Mouse (Mus musculus): ENCODE data around the gene Samd10. TPM values are rescaled to one million over a fixed set of nuclear protein-coding genes. Genes with fewer than 3 reads are reported as not detected.

Samd10 gene
- polyA plus RNA-seq, 1 experiment from 2014 or later, result 26.3 TPM

GRCm38 (mm10) chr2:181571941-181572670, 26.9 kb downstream of the Samd10 start:
- ATAC-seq (replicated peaks; ENCODE audit: low FRiP score), result no peak
- WGBS, result 90% methylated on average over 11 of the region's 11 CpGs
- Histone ChIP-seq H3K36me3 (peaks cover 27% of the 10 kb centered on the region), H3K27me3 (no peaks in the 10 kb centered on the region), H3K9ac (no peak overlapping the region), H3K4me2 (no peak overlapping the region), H3K9me3 (replicated peaks) (no peaks in the 10 kb centered on the region), H3K4me1 (no peaks in the 10 kb centered on the region), H3K4me3 (replicated peaks) (no peak overlapping the region), H3K27ac (no peak overlapping the region)

GRCm38 (mm10) chr2:181570921-181571595, 28.0 kb downstream of the Samd10 start:
- Histone ChIP-seq H3K9ac (no peak overlapping the region), H3K9me3 (replicated peaks) (no peaks in the 10 kb centered on the region), H3K4me2 (no peak overlapping the region), H3K4me1 (no peaks in the 10 kb centered on the region), H3K27ac (no peak overlapping the region), H3K4me3 (replicated peaks) (no peak overlapping the region), H3K36me3 (peaks cover 27% of the 10 kb centered on the region), H3K27me3 (no peaks in the 10 kb centered on the region)
- WGBS, result 64% methylated on average over 6 of the region's 6 CpGs
- ATAC-seq (replicated peaks; ENCODE audit: low FRiP score), result no peak

- WGBS, result 85% methylated on average over 8 of the region's 8 CpGs
- H3K4me1 ChIP-seq, result no peaks in the 10 kb centered on the region
- no peaks in the 10 kb centered on the region; the same call in 1 of the 2 replicates for H3K9me3 ChIP-seq (replicated peaks)
- no peak overlapping the region for H3K4me3 ChIP-seq (replicated peaks)
- no peaks in the 10 kb centered on the region for H3K27me3 ChIP-seq
- no peak overlapping the region for H3K9ac ChIP-seq
- H3K27ac ChIP-seq, result no peak overlapping the region
- no peak for ATAC-seq (replicated peaks; ENCODE audit: low FRiP score)
- peaks cover 27% of the 10 kb centered on the region for H3K36me3 ChIP-seq
- no peak overlapping the region for H3K4me2 ChIP-seq
Observed at GRCm38 (mm10) chr2:181570375-181570774, 28.6 kb downstream of the Samd10 start.

GRCm38 (mm10) chr2:181569856-181570255, 29.2 kb downstream of the Samd10 start:
- peaks cover 27% of the 10 kb centered on the region for H3K36me3 ChIP-seq
- no peaks in the 10 kb centered on the region; the same call in 1 of the 2 replicates for H3K9me3 ChIP-seq (replicated peaks)
- no peak for ATAC-seq (replicated peaks; ENCODE audit: low FRiP score)
- H3K4me2 ChIP-seq, result no peak overlapping the region
- no peak overlapping the region for H3K4me3 ChIP-seq (replicated peaks)
- H3K27me3 ChIP-seq, result no peaks in the 10 kb centered on the region
- H3K9ac ChIP-seq, result no peak overlapping the region
- 90% methylated on average over 10 of the region's 10 CpGs for WGBS
- no peaks in the 10 kb centered on the region for H3K4me1 ChIP-seq
- H3K27ac ChIP-seq, result no peak overlapping the region

DNA sequence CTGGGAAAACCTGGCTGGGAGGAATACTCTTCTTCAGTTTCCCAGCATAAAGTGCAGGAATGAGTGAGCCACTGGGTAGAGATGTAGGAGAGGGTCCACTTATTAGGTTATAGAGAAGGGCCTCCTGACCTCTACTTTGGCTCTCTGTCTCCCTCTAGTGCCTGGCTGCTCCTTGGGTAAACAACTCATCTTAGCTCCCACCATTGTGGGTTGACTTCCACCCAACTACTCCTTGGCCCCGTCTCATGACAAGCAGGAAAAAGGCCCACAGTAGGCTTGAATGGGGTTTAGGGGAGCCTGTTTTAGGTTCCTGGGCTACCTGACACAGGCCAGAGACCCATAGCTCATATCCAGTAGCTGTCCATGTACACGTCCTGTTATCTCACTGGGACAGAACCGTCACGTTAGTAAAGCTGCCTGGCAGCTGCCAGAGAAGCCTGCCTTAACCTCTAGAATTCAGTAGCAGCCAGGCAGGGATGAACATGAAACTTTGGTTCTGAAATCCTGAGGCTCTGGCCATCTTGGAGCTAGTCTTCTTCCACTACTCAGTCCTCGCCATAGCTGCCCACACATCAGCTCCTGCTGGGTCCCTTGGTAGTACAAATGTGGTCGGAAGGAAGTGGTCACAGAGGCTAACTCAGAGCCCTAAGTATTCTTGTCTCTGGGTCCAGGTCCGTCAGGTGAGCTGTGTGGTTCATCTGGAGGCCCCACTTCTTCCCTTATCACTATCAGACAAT, 30.6 kb downstream of the Samd10 start:
- WGBS, result 82% methylated on average over 7 of the region's 7 CpGs
- H3K9ac ChIP-seq, result no peak overlapping the region
- H3K4me3 ChIP-seq (replicated peaks), result no peak overlapping the region
- H3K9me3 ChIP-seq (replicated peaks), result no peaks in the 10 kb centered on the region; the same call in 1 of the 2 replicates
- H3K4me1 ChIP-seq, result no peaks in the 10 kb centered on the region
- peaks cover 15% of the 10 kb centered on the region for H3K36me3 ChIP-seq
- no peak overlapping the region for H3K27ac ChIP-seq
- H3K27me3 ChIP-seq, result no peaks in the 10 kb centered on the region
- H3K4me2 ChIP-seq, result no peak overlapping the region
- no peak for ATAC-seq (replicated peaks; ENCODE audit: low FRiP score)

GRCm38 (mm10) chr2:181567338-181567737, 31.7 kb downstream of the Samd10 start:
- no peak for ATAC-seq (replicated peaks; ENCODE audit: low FRiP score)
- no peak overlapping the region for H3K27ac ChIP-seq
- H3K4me3 ChIP-seq (replicated peaks), result no peak overlapping the region
- H3K9me3 ChIP-seq (replicated peaks), result no peaks in the 10 kb centered on the region; the same call in 1 of the 2 replicates
- H3K27me3 ChIP-seq, result no peaks in the 10 kb centered on the region
- no peaks in the 10 kb centered on the region for H3K4me1 ChIP-seq
- H3K9ac ChIP-seq, result no peak overlapping the region
- WGBS, result 91% methylated on average over 3 of the region's 3 CpGs
- peaks cover 5% of the 10 kb centered on the region for H3K36me3 ChIP-seq
- H3K4me2 ChIP-seq, result no peak overlapping the region

GRCm38 (mm10) chr2:181553772-181554171, 45.2 kb downstream of the Samd10 start:
- 0 out of 2 replicates have a peak, but pooled peaks cover 2% of the 10 kb centered on the region for H3K4me1 ChIP-seq
- H3K4me3 ChIP-seq (replicated peaks), result no peak overlapping the region
- H3K9ac ChIP-seq, result no peak overlapping the region
- H3K27me3 ChIP-seq, result no peaks in the 10 kb centered on the region
- H3K9me3 ChIP-seq (replicated peaks), result no peaks in the 10 kb centered on the region
- no peak for ATAC-seq (replicated peaks; ENCODE audit: low FRiP score)
- no peak overlapping the region for H3K4me2 ChIP-seq
- peaks cover 54% of the 10 kb centered on the region for H3K36me3 ChIP-seq
- no peak overlapping the region for H3K27ac ChIP-seq

GRCm38 (mm10) chr2:181550233-181550632, 48.8 kb downstream of the Samd10 start:
- ATAC-seq (replicated peaks; ENCODE audit: low FRiP score), result no peak
- Histone ChIP-seq H3K4me2 (no peak overlapping the region), H3K36me3 (peaks cover 86% of the 10 kb centered on the region), H3K9me3 (replicated peaks) (no peaks in the 10 kb centered on the region), H3K27me3 (no peaks in the 10 kb centered on the region), H3K4me1 (0 out of 2 replicates have a peak, but pooled peaks cover 5% of the 10 kb centered on the region), H3K4me3 (replicated peaks) (no peak overlapping the region), H3K9ac (no peak overlapping the region), H3K27ac (no peak overlapping the region)
- 88% methylated on average over 2 of the region's 2 CpGs for WGBS

GRCm38 (mm10) chr2:181548682-181549081, 50.3 kb downstream of the Samd10 start:
- H3K36me3 ChIP-seq, result peaks cover 83% of the 10 kb centered on the region
- peak; percentile 66 for ATAC-seq (replicated peaks; ENCODE audit: low FRiP score)

GRCm38 (mm10) chr2:181548227-181548626, 50.8 kb downstream of the Samd10 start:
- ATAC-seq (replicated peaks; ENCODE audit: low FRiP score), result no peak
- H3K36me3 ChIP-seq, result peaks cover 79% of the 10 kb centered on the region

More at GRCm38 (mm10) chr2:181548682-181549081, 50.3 kb downstream of the Samd10 start:
- no peak overlapping the region for H3K27ac ChIP-seq
- H3K9me3 ChIP-seq (replicated peaks), result no peaks in the 10 kb centered on the region
- no peak overlapping the region for H3K9ac ChIP-seq
- H3K27me3 ChIP-seq, result no peaks in the 10 kb centered on the region
- no peak overlapping the region for H3K4me2 ChIP-seq
- H3K4me3 ChIP-seq (replicated peaks), result no peak overlapping the region
- WGBS, result 56% methylated on average over 5 of the region's 5 CpGs
- H3K4me1 ChIP-seq, result 0 out of 2 replicates have a peak, but pooled peaks cover 5% of the 10 kb centered on the region

GRCm38 (mm10) chr2:181546142-181546541, 52.9 kb downstream of the Samd10 start:
- Histone ChIP-seq H3K9me3 (replicated peaks) (no peaks in the 10 kb centered on the region), H3K4me2 (no peak overlapping the region), H3K27me3 (no peaks in the 10 kb centered on the region), H3K4me3 (replicated peaks) (no peak overlapping the region), H3K4me1 (0 out of 2 replicates have a peak, but pooled peaks cover 5% of the 10 kb centered on the region), H3K9ac (no peak overlapping the region), H3K27ac (no peak overlapping the region), H3K36me3 (peaks cover 67% of the 10 kb centered on the region)
- 94% methylated on average over 7 of the region's 7 CpGs for WGBS
- no peak for ATAC-seq (replicated peaks; ENCODE audit: low FRiP score)

More at GRCm38 (mm10) chr2:181548227-181548626, 50.8 kb downstream of the Samd10 start:
- Histone ChIP-seq H3K9me3 (replicated peaks) (no peaks in the 10 kb centered on the region), H3K4me3 (replicated peaks) (no peak overlapping the region), H3K9ac (no peak overlapping the region), H3K4me2 (no peak overlapping the region), H3K4me1 (0 out of 2 replicates have a peak, but pooled peaks cover 5% of the 10 kb centered on the region), H3K27ac (no peak overlapping the region), H3K27me3 (no peaks in the 10 kb centered on the region)
- WGBS, result 91% methylated on average over 1 of the region's 1 CpGs

Data from kidney, embryonic 15.5 days (tissue).